30 mouse cellular contexts compared by ENCODE assay signal in the genomic region with DNA sequence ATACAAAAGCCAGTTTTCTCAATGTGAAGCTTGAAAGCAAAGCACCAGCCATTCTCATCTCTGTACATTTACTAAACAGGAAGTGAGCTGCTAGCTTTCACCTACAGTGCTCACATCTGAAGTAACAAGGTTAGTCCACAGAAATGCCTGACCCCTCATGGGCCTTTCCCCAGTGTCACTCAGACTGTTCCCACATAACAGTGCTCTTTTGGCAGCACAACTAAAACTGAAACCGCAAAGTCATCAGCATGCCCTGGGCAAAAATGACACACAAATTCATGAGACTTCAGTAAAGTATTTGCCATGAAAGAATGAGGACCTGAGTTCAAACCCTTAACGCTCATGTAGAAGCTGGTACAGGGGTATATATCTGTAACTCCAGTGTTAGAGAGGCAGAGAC.
"Had no signal": no experiment of that assay in that cellular context is flagged by ENCODE, and none has a peak within 500 bp of the region (broad histone marks: within the 10 kb centered on the region; RNA-seq: fewer than 3 reads in every experiment).

No protein-coding gene starts in this region.

- H3K4me1 ChIP-seq: limb, embryonic 10.5 days; limb, embryonic 12.5 days; limb, embryonic 13.5 days; limb, embryonic 15.5 days; liver, embryonic 12.5 days; liver, embryonic 13.5 days; liver, embryonic 15.5 days; lung, embryonic 15.5 days; midbrain, embryonic 10.5 days; midbrain, embryonic 12.5 days; midbrain, embryonic 13.5 days; midbrain, embryonic 15.5 days had no signal

- H3K9ac ChIP-seq: limb, embryonic 12.5 days; limb, embryonic 13.5 days; limb, embryonic 15.5 days; liver, embryonic 12.5 days; liver, embryonic 13.5 days; liver, embryonic 14.5 days; liver, embryonic 15.5 days; liver, postnatal 0 days; lung, embryonic 14.5 days; lung, embryonic 15.5 days; midbrain, embryonic 12.5 days; midbrain, embryonic 13.5 days; midbrain, embryonic 15.5 days had no signal

- H3K4me3 ChIP-seq: limb, embryonic 10.5 days; limb, embryonic 12.5 days; limb, embryonic 13.5 days; limb, embryonic 15.5 days; liver, embryonic 12.5 days; liver, embryonic 13.5 days; liver, embryonic 15.5 days; lung, embryonic 15.5 days; megakaryocyte, embryonic 14.5 days; midbrain, embryonic 10.5 days; midbrain, embryonic 12.5 days; midbrain, embryonic 13.5 days; midbrain, embryonic 15.5 days; myocyte had no signal

- H3K9me3 ChIP-seq: limb, embryonic 10.5 days; limb, embryonic 12.5 days; limb, embryonic 13.5 days; limb, embryonic 15.5 days; liver, embryonic 12.5 days; liver, embryonic 13.5 days; liver, embryonic 15.5 days; lung, embryonic 15.5 days; megakaryocyte, embryonic 14.5 days; midbrain, embryonic 10.5 days; midbrain, embryonic 12.5 days; midbrain, embryonic 13.5 days; midbrain, embryonic 15.5 days had no signal

- H3K27ac ChIP-seq: limb, embryonic 10.5 days; limb, embryonic 12.5 days; limb, embryonic 13.5 days; limb, embryonic 15.5 days; liver, embryonic 12.5 days; liver, embryonic 13.5 days; liver, embryonic 14.5 days; liver, embryonic 15.5 days; lung, embryonic 15.5 days; macrophage; midbrain, embryonic 10.5 days; midbrain, embryonic 12.5 days; midbrain, embryonic 13.5 days; midbrain, embryonic 15.5 days had no signal

- DNase-seq: left cerebral cortex, postnatal 4 days; liver; liver, embryonic 13.5 days; liver, postnatal 0 days; lung, adult 18-20 months; lung, adult 2 months; lung, embryonic 14.5 days; lung, postnatal 10 days; lung, postnatal 14 days; lung, postnatal 36 days; lung, postnatal 4 days; midbrain, embryonic 14.5 days had no signal

- ATAC-seq: liver, embryonic 12.5 days; liver, postnatal 0 days; midbrain, embryonic 13.5 days; midbrain, embryonic 15.5 days; midbrain, embryonic 16.5 days had no signal

- H3K36me3 ChIP-seq: limb, embryonic 10.5 days; limb, embryonic 12.5 days; limb, embryonic 13.5 days; limb, embryonic 15.5 days; liver, embryonic 12.5 days; liver, embryonic 13.5 days; liver, embryonic 15.5 days; lung, embryonic 15.5 days; midbrain, embryonic 10.5 days; midbrain, embryonic 12.5 days; midbrain, embryonic 13.5 days; midbrain, embryonic 15.5 days had no signal

- H3K27me3 ChIP-seq: limb, embryonic 12.5 days; limb, embryonic 13.5 days; limb, embryonic 15.5 days; liver, embryonic 12.5 days; liver, embryonic 13.5 days; liver, embryonic 15.5 days; lung, embryonic 15.5 days; megakaryocyte, embryonic 14.5 days; midbrain, embryonic 12.5 days; midbrain, embryonic 13.5 days; midbrain, embryonic 15.5 days had no signal

- H3K4me2 ChIP-seq: limb, embryonic 12.5 days; limb, embryonic 13.5 days; limb, embryonic 15.5 days; liver, embryonic 11.5 days; liver, embryonic 12.5 days; liver, embryonic 13.5 days; liver, embryonic 15.5 days; lung, embryonic 14.5 days; lung, embryonic 15.5 days; midbrain, embryonic 11.5 days; midbrain, embryonic 12.5 days; midbrain, embryonic 13.5 days; midbrain, embryonic 15.5 days had no signal
